Mouse (Mus musculus) heart, embryonic 11.5 days (tissue): ENCODE data around the gene Erbb4. TPM values are rescaled to one million over a fixed set of nuclear protein-coding genes. Genes with fewer than 3 reads are reported as not detected.

Experiments
- ATAC-seq: fragments of 200-750 bp; cut with Nextera tagmentation; replicated peaks from 2 replicates; pipeline ENCODE4 v1.8.0; 2017; ENCODE audit warnings: moderate library complexity; ENCODE audit not compliant: insufficient number of reproducible peaks, low FRiP score, low TSS enrichment
- H3K27ac ChIP-seq: fragments of 300-500 bp; sonication (generic); 2 replicates; pipeline ENCODE4 v1.5.1; 2014; ENCODE audit warnings: mild to moderate bottlenecking, low read depth, low read length
- H3K27me3 ChIP-seq: fragments of 300-500 bp; sonication (generic); 2 replicates; pipeline ENCODE4 v1.6.1; 2014; ENCODE audit warnings: mild to moderate bottlenecking, low read length, mixed read lengths; ENCODE audit not compliant: control insufficient read depth, insufficient read depth
- H3K36me3 ChIP-seq: fragments of 300-500 bp; sonication (generic); 2 replicates; pipeline ENCODE4 v1.6.1; 2014; ENCODE audit warnings: mild to moderate bottlenecking, low read length, moderate library complexity, mixed read lengths; ENCODE audit not compliant: control insufficient read depth, insufficient read depth
- H3K4me1 ChIP-seq: fragments of 300-500 bp; sonication (generic); 2 replicates; pipeline ENCODE4 v1.6.1; 2014; ENCODE audit warnings: low read length; ENCODE audit not compliant: control insufficient read depth, insufficient read depth
- H3K4me2 ChIP-seq: fragments of 300-500 bp; sonication (generic); 2 replicates; pipeline ENCODE4 v1.6.1; 2014; ENCODE audit warnings: mild to moderate bottlenecking, moderate library complexity
- H3K4me3 ChIP-seq: fragments of 300-500 bp; sonication (generic); 2 replicates; pipeline ENCODE4 v1.5.1; 2014; ENCODE audit warnings: low read depth, low read length
- H3K9ac ChIP-seq: fragments of 300-500 bp; sonication (generic); 2 replicates; pipeline ENCODE4 v1.6.1; 2014; ENCODE audit warnings: mild to moderate bottlenecking, low read depth, low read length, moderate library complexity
- H3K9me3 ChIP-seq: fragments of 300-500 bp; sonication (generic); replicated peaks from 2 replicates; pipeline ENCODE4 v1.6.1; 2016; ENCODE audit warnings: low read length; ENCODE audit not compliant: control insufficient read depth
- WGBS: fragments of 180-500 bp; shearing (Covaris S2); extraction: QIAGEN DNeasy Blood & Tissue Kit; methylation state at CpG from one replicate; pipeline ENCODE4 v1.1.7; 2014; ENCODE audit not compliant: insufficient replicate concordance; 5-methylcytosine and 5-hydroxymethylcytosine counted together
- polyA plus RNA-seq: library from polyadenylated mRNA; unstranded; fragments of >200 nt; fragmentation: Nextera tagmentation; extraction: Ambion mirVana; gene quantifications from 2 replicates; pipeline ENCODE4 v1.2.1, GENCODE M21; 2014

Erbb4 gene
- 11.5 and 14.8 TPM in 2 replicates for polyA plus RNA-seq

DNA sequence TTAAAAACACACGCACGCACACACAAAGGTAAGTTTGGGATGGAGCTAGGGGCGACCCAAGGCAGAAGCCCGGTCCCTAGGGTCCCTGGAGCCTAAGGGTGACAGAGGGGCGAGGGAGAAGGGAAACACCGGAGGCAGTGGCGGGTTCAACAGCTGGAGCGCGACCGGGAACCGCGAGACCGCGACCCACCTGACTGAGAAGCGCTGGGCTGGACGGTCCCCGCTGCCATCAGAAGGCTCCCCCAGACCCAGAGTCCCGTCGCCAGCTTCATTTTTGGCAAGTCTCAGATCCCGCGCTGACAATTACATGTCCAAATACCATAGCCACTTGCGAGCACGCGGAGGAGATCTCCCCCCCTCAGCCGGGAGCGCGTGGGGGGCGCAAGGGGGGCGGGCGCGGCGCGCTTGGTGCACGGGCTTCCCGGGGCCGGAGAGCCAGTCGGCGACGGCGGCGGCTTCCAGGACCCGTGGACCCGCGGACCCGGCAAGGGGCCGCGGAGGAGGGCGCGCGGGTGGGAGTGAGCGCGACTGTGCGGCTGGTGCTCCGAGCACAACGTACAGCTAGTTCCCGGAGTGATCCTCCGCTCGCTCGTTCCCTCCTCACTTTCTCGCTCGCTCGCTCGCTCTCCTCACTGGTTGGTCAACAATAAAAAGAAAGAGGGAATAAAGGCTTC lies at the start of gene Erbb4:
Gene Erbb4, minus strand, starts transcription at position 575 of the 674 bp plus-strand sequence.
- peak within 1 kb of the TSS; percentile 97 for H3K27ac ChIP-seq
- no peaks in the 10 kb centered on the region for H3K9me3 ChIP-seq
- H3K27me3 ChIP-seq: no peaks in the 10 kb centered on the region
- WGBS: under 1% methylated on average over 57 of the region's 63 CpGs
- H3K9ac ChIP-seq: peak within 1 kb of the TSS; percentile 90
- H3K4me2 ChIP-seq: peak within 1 kb of the TSS; percentile 73
- H3K36me3 ChIP-seq: no peaks in the 10 kb centered on the region
- H3K4me1 ChIP-seq: 0 out of 2 replicates have a peak, but pooled peaks cover 2% of the 10 kb centered on the region
- no peak for ATAC-seq
- H3K4me3 ChIP-seq: peak within 1 kb of the TSS; percentile 86

DNA sequence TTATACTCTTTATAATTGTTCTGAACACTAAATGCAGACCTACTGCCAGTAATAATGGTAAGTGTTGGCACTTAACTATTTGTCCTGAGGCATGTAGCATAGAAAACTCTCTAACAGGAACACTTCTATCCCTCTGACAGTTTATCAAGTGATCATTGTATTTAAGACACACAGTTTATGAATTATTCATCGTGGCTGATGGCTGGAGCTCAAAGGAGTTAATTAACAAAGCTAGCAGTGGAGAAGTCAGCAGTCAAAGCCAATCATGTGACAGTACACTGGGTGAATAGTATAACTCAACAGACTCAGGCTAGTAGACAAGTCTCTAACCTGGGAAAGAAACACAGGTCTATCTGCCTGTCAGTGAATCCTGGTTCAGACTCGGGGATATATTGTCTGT lies 49.5 kb upstream of the Erbb4 start:
- Histone ChIP-seq H3K4me3 (no peak overlapping the region), H3K9me3 (no peaks in the 10 kb centered on the region), H3K36me3 (no peaks in the 10 kb centered on the region), H3K27ac (no peak overlapping the region), H3K27me3 (no peaks in the 10 kb centered on the region), H3K4me2 (no peak overlapping the region), H3K9ac (no peak overlapping the region), H3K4me1 (no peaks in the 10 kb centered on the region)
- WGBS: 67% methylated on average over 2 of the region's 2 CpGs
- no peak for ATAC-seq

DNA sequence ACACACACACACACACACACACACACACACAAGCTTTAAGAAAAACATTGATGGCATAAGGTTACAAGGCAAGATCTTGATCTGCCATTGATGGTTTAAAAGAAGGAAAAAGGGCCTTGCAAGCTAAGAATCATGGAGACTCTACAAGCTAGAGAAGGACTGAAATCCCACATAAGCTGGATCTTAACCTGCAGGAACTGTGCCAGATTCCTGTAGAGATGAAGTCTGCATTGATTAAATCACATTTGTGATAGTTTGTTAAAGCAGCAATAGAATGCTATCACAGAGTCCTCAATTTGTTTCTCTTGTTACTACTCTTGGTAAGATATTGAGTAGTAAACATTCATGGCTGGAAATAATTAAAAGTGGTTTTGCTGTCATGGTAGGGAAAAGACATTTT lies 33.5 kb upstream of the Erbb4 start:
- ATAC-seq: no peak
- no peak overlapping the region for H3K4me3 ChIP-seq
- H3K27ac ChIP-seq: no peak overlapping the region
- H3K4me1 ChIP-seq: no peaks in the 10 kb centered on the region
- no peaks in the 10 kb centered on the region for H3K36me3 ChIP-seq
- no peaks in the 10 kb centered on the region for H3K9me3 ChIP-seq
- H3K27me3 ChIP-seq: no peaks in the 10 kb centered on the region
- H3K4me2 ChIP-seq: no peak overlapping the region
- no peak overlapping the region for H3K9ac ChIP-seq

DNA sequence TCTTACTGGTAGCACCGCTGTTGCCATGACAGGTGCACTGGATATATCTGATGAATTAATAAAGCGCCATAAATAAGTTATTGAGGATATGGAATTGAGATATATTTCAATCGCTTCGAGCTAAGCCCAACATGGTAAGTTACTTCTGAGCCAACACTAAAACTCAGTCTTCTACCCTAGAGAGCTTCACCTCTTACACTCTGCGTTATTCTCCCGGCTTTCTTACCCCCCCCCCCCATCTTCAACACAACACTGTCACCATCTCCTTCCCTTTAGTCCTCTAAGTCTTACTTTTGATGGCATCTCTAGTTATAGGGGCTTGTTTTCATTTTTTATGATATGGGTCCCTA lies 31.6 kb upstream of the Erbb4 start:
- Histone ChIP-seq H3K4me2 (no peak overlapping the region), H3K27me3 (no peaks in the 10 kb centered on the region), H3K4me3 (no peak overlapping the region), H3K9ac (no peak overlapping the region), H3K4me1 (no peaks in the 10 kb centered on the region), H3K9me3 (no peaks in the 10 kb centered on the region), H3K27ac (no peak overlapping the region), H3K36me3 (no peaks in the 10 kb centered on the region)
- 52% methylated on average over 6 of the region's 6 CpGs for WGBS
- ATAC-seq: no peak

DNA sequence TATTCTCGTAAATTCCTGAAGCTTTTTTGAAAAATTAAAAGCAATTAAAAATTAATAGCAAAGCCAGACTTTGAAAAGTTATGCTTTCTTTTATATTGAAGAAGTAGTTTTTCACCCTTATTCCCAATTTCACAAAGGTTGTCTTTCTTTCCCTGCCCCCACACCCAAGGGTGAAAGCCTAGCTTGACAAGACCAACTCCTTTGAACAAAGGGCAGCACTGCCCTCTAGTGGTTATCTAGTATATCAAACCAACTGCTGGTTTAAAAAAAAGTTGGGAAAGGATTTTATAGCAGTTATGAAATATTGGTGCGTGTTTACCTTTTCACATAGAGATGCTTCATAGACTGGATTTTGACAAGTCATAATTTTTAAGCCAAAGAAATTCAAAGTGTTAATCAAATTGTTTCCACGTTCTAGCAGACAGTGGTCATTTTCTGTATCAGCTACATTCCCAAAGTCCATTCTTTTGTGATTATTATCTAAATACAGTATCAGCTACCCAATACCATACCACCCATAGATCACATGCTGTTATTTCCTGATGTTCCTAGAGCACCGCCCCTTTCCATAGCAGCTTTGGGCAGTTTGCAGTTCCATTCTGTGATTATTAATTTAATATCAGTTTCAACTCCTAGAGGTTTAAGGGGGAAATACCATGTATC lies 31.1 kb upstream of the Erbb4 start:
- H3K9ac ChIP-seq: no peak overlapping the region
- no peaks in the 10 kb centered on the region for H3K9me3 ChIP-seq
- WGBS: 33% methylated on average over 4 of the region's 4 CpGs
- no peak overlapping the region for H3K4me2 ChIP-seq
- no peak for ATAC-seq
- H3K27me3 ChIP-seq: no peaks in the 10 kb centered on the region
- H3K27ac ChIP-seq: no peak overlapping the region
- H3K36me3 ChIP-seq: no peaks in the 10 kb centered on the region
- no peak overlapping the region for H3K4me3 ChIP-seq
- H3K4me1 ChIP-seq: no peaks in the 10 kb centered on the region

DNA sequence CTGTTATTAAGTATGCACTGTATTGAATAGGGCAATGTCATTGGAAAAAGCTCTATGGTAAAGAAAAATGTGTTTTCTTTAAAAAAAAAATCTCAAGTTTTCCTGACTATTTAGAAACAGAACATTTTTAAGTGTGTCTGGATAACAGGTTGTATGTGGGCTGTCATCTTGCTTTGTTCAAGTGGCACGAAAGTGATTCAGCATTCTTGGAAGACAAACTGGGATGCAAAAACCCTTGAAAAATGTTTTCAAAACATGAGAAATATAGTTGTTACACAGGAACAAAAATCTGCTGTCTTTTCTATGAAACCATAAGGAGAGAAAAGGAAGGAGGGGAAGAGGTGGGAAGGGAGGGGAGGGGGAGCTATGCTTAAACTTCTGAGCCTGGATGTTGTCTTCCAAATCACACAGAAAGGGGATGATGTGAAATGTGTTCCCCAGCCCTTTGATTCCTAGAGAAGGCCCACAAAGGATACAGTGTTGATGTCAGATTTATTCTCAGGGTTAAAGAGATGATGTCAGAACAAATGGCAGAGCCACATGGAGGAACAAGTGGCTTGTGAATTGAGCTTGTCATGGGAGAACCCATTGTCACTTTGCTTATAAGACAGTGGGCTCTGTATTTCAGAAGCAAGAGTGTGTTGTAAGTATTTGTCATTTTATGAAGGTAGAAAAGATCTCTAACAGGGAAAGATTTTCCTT lies 16.4 kb upstream of the Erbb4 start:
- ATAC-seq: no peak
- Histone ChIP-seq H3K9me3 (no peaks in the 10 kb centered on the region), H3K27me3 (no peaks in the 10 kb centered on the region), H3K27ac (no peak overlapping the region), H3K4me3 (no peak overlapping the region), H3K36me3 (no peaks in the 10 kb centered on the region), H3K4me1 (no peaks in the 10 kb centered on the region), H3K4me2 (no peak overlapping the region), H3K9ac (no peak overlapping the region)
- 85% methylated on average over 1 of the region's 1 CpGs for WGBS

DNA sequence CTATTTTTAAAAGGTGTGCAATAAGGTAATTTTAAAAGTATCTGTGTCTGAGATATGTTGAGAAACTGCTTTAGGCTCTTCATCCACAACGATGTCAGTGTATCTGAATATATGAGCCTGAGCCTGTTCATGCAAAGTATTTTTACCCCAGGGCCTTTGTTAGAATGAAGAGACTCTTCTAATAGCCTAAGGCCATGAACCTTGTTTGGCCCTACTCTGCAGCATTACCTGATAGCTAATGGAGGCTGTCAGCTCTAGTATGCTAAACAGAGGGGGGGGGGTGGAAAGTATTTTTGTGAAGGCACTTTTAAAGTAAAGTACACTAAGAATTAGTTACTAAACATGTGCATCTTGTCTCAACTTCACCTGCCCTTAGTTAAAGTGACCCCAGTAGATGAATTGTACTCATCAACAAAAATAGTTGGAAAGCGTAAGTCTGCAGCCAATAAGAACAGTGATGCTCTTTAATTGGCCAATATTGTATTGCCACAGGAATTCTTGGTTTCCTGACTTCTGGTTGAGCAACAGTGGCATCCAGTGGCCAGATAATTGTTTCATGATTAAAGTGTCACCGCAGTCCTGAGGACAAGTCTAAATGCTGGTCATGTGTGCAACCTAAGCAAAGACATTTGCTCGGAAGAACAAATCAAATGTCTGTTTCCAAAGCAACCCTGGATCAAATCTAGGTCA lies 10.5 kb upstream of the Erbb4 start:
- no peak overlapping the region for H3K4me3 ChIP-seq
- ATAC-seq: no peak
- WGBS: 73% methylated on average over 4 of the region's 4 CpGs

DNA sequence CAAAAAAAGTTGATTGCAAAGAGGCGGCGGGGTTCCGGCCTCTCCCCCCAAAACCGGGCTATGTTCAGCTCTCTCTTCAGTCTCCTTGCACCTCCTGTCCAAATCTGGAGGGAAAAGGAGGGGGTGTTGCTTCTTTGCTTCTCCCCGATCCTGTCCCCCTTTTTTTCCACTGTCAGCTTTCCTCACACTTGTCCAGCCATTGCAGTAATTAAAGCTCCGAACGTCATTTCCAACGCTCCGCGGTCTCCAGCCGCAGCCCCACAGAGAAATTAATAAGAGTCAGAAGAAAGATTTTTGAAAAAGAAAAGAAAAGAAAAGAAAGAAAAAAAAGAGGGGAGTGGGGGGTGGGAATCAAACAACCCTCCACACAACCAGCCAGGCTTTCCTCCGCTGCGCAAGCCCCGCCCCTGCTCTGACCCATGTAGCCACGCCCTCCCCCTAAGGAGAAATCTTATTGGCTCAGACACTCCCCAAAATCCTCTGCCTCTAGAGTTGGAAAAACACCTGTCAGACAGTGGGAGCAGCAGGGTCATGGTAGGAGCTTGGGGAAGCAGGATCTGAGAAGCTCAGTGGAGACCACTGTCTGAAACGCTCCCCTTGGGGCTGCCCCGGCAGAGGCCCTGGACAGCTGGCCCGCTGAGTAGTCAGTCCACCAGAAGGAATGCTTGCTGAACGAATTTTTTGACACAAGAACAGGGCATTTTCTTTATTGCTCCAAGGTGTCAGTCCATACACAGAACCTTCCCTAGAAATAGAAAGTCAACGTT lies 483 bp upstream of the Erbb4 start:
- Histone ChIP-seq H3K4me2 (peak overlapping the region; percentile 73), H3K36me3 (no peaks in the 10 kb centered on the region), H3K27me3 (no peaks in the 10 kb centered on the region), H3K27ac (peak overlapping the region; percentile 97), H3K4me3 (peak overlapping the region; percentile 86), H3K9me3 (no peaks in the 10 kb centered on the region), H3K9ac (peak overlapping the region; percentile 90), H3K4me1 (no peaks in the 10 kb centered on the region)
- 1% methylated on average over 20 of the region's 20 CpGs for WGBS
- ATAC-seq: peak; percentile 71

More for the DNA sequence above, 10.5 kb upstream of the Erbb4 start:
- H3K9me3 ChIP-seq: no peaks in the 10 kb centered on the region
- H3K36me3 ChIP-seq: no peaks in the 10 kb centered on the region
- no peak overlapping the region for H3K27ac ChIP-seq
- no peaks in the 10 kb centered on the region for H3K4me1 ChIP-seq
- no peaks in the 10 kb centered on the region for H3K27me3 ChIP-seq
- H3K9ac ChIP-seq: no peak overlapping the region
- H3K4me2 ChIP-seq: no peak overlapping the region
